Mouse (Mus musculus): Measurements from ENCODE around the gene Adam10. TPM values are rescaled to one million over a fixed set of nuclear protein-coding genes. Genes with fewer than 3 reads are reported as not detected.

Adam10 gene
- polyA plus RNA-seq (2012; rRNA removed): 49.4 and 51.3 TPM in 2 replicates

DNA sequence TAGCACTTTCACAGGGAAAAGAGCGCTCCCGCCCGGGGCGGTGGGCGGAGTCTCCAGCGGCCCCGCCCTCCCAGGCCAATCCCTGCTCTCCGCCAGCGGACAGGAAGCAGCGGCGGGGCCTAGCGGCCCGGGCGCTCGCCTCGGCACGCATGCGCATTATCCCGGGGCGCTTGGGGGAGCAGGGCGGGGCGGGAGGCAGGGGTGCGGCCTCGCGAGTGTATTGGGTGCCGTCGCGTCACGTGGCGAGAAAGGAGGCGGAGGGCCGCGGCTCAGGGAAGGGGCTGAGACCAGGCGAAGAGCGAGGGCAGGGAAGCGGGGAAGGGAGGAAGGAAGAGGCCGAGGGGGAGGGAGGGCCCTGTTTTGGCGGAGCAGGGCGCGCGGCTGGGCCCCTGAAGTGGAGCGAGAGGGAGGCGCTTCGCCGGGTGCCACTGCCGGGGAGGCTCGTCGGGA lies at the start of gene Adam10:
Adam10 (plus strand) TSS at position 316 of the 450 bp plus-strand sequence.

DNA sequence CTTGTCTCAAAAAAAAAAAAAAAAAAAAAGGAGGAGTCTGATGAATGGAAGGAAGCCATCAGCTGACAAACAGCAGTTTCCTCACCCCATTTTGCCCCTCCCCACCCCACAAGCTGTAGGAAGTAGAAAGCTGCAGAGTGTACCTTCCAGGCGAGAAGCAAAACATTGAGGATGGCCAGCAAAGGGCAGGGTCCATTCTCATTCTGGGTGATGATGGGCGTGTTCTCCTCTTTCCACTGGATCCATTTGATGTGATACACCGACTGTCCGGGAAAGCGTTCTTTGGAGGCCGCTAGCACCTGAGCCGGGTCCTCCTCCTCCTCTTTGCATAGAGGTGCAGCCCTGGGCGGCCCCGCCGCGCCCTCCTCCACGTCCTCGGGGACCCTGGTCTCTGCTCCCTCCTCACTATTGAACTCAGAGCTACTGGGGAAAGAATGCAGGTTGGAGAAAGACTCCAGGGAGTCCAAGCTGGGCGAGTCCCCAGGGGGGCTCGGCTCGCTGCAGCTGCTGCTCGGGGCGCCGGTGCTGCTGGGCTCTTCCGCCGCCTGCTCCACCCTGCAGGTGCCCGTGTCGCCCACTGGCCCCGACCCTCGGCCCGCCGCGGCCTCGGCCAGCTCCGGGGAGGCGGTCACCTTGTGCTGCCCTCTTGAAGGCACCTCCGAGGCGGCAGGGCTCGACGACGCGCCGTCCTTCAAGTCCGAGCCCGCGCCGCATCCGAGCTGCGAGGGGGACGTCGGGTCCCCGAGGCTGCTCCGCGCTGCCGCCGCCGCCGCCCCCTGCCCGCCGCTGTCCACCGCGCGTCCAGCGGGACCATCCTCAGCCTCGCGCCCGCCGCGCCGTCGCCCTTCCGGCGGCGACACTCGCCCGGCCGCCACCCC lies 22.4 kb upstream of the Adam10 start, which contains the start of gene Gm10642:
Gm10642 (plus strand) TSS at position 122 of the 878 bp plus-strand sequence.

DNA sequence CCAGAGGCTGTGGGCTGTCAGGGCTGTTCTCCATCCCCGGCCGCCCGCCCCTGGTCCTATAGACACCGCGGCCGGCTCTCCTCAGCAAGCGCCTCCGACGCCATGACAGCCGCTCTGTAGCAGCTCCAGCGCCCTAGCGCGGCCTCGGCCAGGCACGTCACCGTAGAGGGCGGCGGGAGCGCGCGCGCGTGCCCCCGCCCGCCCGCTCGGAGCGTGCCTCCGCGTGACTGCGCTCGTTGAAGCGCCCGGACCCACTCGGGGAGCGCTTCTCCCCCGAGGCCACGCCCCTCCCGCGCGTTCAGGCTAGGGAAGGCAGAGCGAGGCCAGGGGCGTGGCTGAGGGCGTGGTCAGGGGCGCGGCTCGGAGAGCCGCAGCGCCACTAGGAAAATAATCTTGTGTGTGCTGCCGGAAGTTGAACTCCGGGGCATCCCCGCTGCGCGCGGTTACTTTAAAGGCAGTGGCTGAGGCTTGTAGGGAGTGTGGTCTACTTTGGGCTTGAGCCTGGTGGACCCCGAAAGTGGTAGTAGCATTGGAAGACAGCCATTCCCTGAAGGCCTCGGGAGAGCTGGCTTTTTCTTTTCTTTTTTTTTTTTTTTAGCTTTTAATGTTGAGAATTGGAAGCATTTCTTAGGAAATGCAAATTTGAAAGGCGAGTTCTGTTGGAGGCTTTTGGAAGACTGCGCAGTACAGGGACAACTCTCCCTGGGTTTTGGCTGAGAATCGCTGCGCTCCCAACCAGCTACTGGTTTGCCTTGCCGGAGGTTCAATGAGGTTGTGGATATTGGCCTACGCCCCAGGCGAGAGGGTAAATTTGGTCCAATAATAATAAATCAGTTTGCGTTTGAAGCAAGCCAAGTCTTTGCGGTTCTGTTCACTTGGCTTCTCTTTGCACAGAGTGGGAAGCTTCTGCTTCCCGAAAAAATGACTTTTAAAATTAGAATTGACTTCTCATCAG lies 21.5 kb upstream of the Adam10 start, which contains the start of gene Mindy2:
Mindy2 (minus strand) TSS at position 162 of the 955 bp plus-strand sequence.

Other genes starting within 250 kb of the Adam10 start
- gene Rnf111, start 175.3 kb upstream of the Adam10 start, polyA plus RNA-seq (2012; rRNA removed): 49.2 and 50.0 TPM in 2 replicates
- gene Sltm, start 136.2 kb upstream of the Adam10 start, polyA plus RNA-seq (2012; rRNA removed): 66.9 and 69.5 TPM in 2 replicates
- 0.49 and 0.73 TPM in 2 replicates for gene Gm10642, start 22.7 kb upstream of the Adam10 start, polyA plus RNA-seq (2012; rRNA removed)
- 11.7 and 12.6 TPM in 2 replicates for gene Mindy2, start 21.8 kb upstream of the Adam10 start, polyA plus RNA-seq (2012; rRNA removed)